Mouse (Mus musculus) forebrain, embryonic 11.5 days (tissue): ENCODE data around the gene Brwd1. TPM values are rescaled to one million over a fixed set of nuclear protein-coding genes. Genes with fewer than 3 reads are reported as not detected.

Experiments
- ATAC-seq: fragments of 200-750 bp; cut with Nextera tagmentation; replicated peaks from 2 replicates; pipeline ENCODE4 v1.8.0; 2017; ENCODE audit warnings: moderate TSS enrichment; ENCODE audit not compliant: low FRiP score
- DNase-seq: peaks from one replicate; pipeline ENCODE4 v3.0.0-alpha.2; 2017; ENCODE audit warnings: low spot score
- H3K27ac ChIP-seq: fragments of 300-500 bp; sonication (generic); 2 replicates; pipeline ENCODE4 v1.5.1; 2014; ENCODE audit warnings: low read depth, low read length
- H3K27me3 ChIP-seq: fragments of 300-500 bp; sonication (generic); 2 replicates; pipeline ENCODE4 v1.6.1; 2014; ENCODE audit warnings: mild to moderate bottlenecking, low read length, mixed read lengths; ENCODE audit not compliant: control insufficient read depth, insufficient read depth
- H3K36me3 ChIP-seq: fragments of 300-500 bp; sonication (generic); 2 replicates; pipeline ENCODE4 v1.6.1; 2014; ENCODE audit warnings: mild to moderate bottlenecking, low read length, moderate library complexity, mixed read lengths; ENCODE audit not compliant: control insufficient read depth, insufficient read depth
- H3K4me1 ChIP-seq: fragments of 300-500 bp; sonication (generic); replicated peaks from 2 replicates; pipeline ENCODE4 v1.6.1; 2014; ENCODE audit warnings: low read length, mixed read lengths; ENCODE audit not compliant: control insufficient read depth, insufficient read depth
- H3K4me2 ChIP-seq: fragments of 300-500 bp; sonication (generic); 2 replicates; pipeline ENCODE4 v1.6.1; 2014; ENCODE audit warnings: low read depth, mild to moderate bottlenecking, low read length, moderate library complexity, mixed read lengths; ENCODE audit not compliant: severe bottlenecking
- H3K4me3 ChIP-seq: fragments of 300-500 bp; sonication (generic); 2 replicates; pipeline ENCODE4 v1.5.1; 2014; ENCODE audit warnings: low read depth, low read length
- H3K9ac ChIP-seq: fragments of 300-500 bp; sonication (generic); 2 replicates; pipeline ENCODE4 v1.6.1; 2014; ENCODE audit warnings: low read length
- H3K9me3 ChIP-seq: fragments of 300-500 bp; sonication (generic); 2 replicates; pipeline ENCODE4 v1.6.1; 2016; ENCODE audit warnings: low read length, mixed read lengths; ENCODE audit not compliant: control insufficient read depth
- WGBS: fragments of 180-500 bp; shearing (Covaris S2); extraction: QIAGEN DNeasy Blood & Tissue Kit; methylation state at CpG from one replicate; pipeline ENCODE4 v1.1.7; 2014; 5-methylcytosine and 5-hydroxymethylcytosine counted together
- polyA plus RNA-seq: library from polyadenylated mRNA; unstranded; fragments of >200 nt; fragmentation: Nextera tagmentation; extraction: Ambion mirVana; gene quantifications from 2 replicates; pipeline ENCODE4 v1.2.1, GENCODE M21; 2014

Brwd1 gene
- polyA plus RNA-seq, 1 experiment from 2014 or later: 192 TPM

- ATAC-seq: no peak
- peaks cover 8% of the 10 kb centered on the region; the same call in 1 of the 2 replicates for H3K36me3 ChIP-seq
Observed at GRCm38 (mm10) chr16:96044096-96044495, 38.2 kb downstream of the Brwd1 start.

GRCm38 (mm10) chr16:96040691-96041090, 41.6 kb downstream of the Brwd1 start:
- H3K27me3 ChIP-seq: no peaks in the 10 kb centered on the region
- DNase-seq (no peak), ATAC-seq (no peak)
- no peaks in the 10 kb centered on the region for H3K4me1 ChIP-seq
- H3K4me3 ChIP-seq: no peak overlapping the region
- H3K9ac ChIP-seq: no peak overlapping the region
- H3K9me3 ChIP-seq: no peaks in the 10 kb centered on the region
- no peak overlapping the region for H3K27ac ChIP-seq
- H3K36me3 ChIP-seq: peaks cover 8% of the 10 kb centered on the region; the same call in 1 of the 2 replicates
- 99% methylated on average over 4 of the region's 4 CpGs for WGBS
- no peak overlapping the region for H3K4me2 ChIP-seq

More at GRCm38 (mm10) chr16:96044096-96044495, 38.2 kb downstream of the Brwd1 start:
- no peak for DNase-seq
- Histone ChIP-seq H3K27ac (no peak overlapping the region), H3K27me3 (no peaks in the 10 kb centered on the region), H3K4me3 (no peak overlapping the region), H3K4me2 (no peak overlapping the region), H3K4me1 (no peaks in the 10 kb centered on the region), H3K9me3 (no peaks in the 10 kb centered on the region), H3K9ac (no peak overlapping the region)
- WGBS: 68% methylated on average over 5 of the region's 5 CpGs

- no peak overlapping the region for H3K4me3 ChIP-seq
- no peaks in the 10 kb centered on the region for H3K4me1 ChIP-seq
- no peak for DNase-seq
- no peaks in the 10 kb centered on the region for H3K9me3 ChIP-seq
- H3K36me3 ChIP-seq: peaks cover 11% of the 10 kb centered on the region; the same call in 1 of the 2 replicates
- H3K27me3 ChIP-seq: no peaks in the 10 kb centered on the region
- no peak overlapping the region for H3K9ac ChIP-seq
- WGBS: 75% methylated on average over 6 of the region's 6 CpGs
- no peak for ATAC-seq
- H3K4me2 ChIP-seq: no peak overlapping the region
- H3K27ac ChIP-seq: no peak overlapping the region
Observed at GRCm38 (mm10) chr16:96039538-96039937, 42.8 kb downstream of the Brwd1 start.

- DNase-seq (no peak), ATAC-seq (no peak)
- Histone ChIP-seq H3K4me2 (no peak overlapping the region), H3K9ac (no peak overlapping the region), H3K27me3 (no peaks in the 10 kb centered on the region), H3K4me3 (no peak overlapping the region), H3K36me3 (peaks cover 31% of the 10 kb centered on the region; the same call in 1 of the 2 replicates), H3K4me1 (no peaks in the 10 kb centered on the region), H3K9me3 (no peaks in the 10 kb centered on the region), H3K27ac (no peak overlapping the region)
- WGBS: 87% methylated on average over 6 of the region's 6 CpGs
Observed at GRCm38 (mm10) chr16:96034473-96034872, 47.9 kb downstream of the Brwd1 start.

- Histone ChIP-seq H3K36me3 (peaks cover 34% of the 10 kb centered on the region; the same call in 1 of the 2 replicates), H3K27ac (no peak overlapping the region), H3K9ac (no peak overlapping the region), H3K9me3 (no peaks in the 10 kb centered on the region), H3K4me2 (no peak overlapping the region), H3K4me3 (no peak overlapping the region), H3K4me1 (no peaks in the 10 kb centered on the region), H3K27me3 (no peaks in the 10 kb centered on the region)
- DNase-seq: no peak
- WGBS: 93% methylated on average over 13 of the region's 13 CpGs
- ATAC-seq: no peak
Observed at GRCm38 (mm10) chr16:96032368-96033043, 49.8 kb downstream of the Brwd1 start.

DNA sequence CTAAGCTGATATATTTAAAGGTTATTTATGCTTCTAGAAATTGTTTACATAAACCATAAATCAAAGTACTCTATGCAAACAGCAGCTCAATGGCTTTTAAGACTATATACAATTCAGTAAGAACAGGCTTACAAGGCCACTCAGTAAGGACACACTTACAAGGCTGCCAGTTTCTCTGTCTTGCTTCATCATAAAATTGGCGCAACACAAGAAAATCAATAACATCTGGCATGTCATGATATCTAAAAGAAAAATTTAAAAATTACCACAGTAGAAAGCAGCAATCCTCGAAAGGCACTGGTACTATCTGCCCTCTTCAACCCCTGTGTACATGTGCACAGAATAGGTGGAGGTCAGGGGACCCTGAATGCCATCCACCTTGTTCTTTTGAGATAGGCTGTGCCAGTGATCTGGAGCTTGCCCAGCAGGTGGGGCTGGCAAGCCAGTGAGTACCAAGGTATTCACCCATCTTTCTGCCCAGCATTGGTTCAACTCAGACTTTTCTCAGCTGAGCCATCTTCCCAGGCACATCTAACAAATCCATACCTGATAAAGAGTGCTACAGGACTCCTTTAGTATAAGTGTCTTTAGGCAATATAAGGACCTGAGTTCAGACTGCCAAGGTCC, 51.7 kb downstream of the Brwd1 start:
- H3K9me3 ChIP-seq: no peaks in the 10 kb centered on the region
- no peaks in the 10 kb centered on the region for H3K27me3 ChIP-seq
- H3K4me3 ChIP-seq: no peak overlapping the region
- ATAC-seq (no peak), DNase-seq (no peak)
- no peak overlapping the region for H3K9ac ChIP-seq
- no peak overlapping the region for H3K4me2 ChIP-seq
- 97% methylated on average over 2 of the region's 2 CpGs for WGBS
- H3K36me3 ChIP-seq: peaks cover 38% of the 10 kb centered on the region; the same call in 1 of the 2 replicates
- no peak overlapping the region for H3K27ac ChIP-seq
- H3K4me1 ChIP-seq: no peaks in the 10 kb centered on the region

DNA sequence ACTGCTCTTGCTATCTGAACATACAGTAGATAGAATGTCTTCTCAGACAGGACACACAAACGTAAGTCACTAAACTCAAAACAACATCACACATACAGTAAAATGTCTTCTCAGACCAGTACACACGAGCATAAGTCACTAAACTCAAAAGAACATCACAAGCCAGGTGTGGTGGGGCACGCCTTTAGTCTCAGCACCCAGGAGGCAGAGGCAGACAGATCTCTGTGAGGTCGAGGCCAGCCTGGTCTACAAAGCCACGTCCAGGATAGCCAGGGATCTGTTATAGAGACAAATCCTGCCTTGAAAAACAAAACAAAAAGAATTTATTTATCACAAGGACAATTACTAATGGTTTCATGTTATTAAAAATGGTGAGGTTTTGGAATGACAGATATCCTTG, 56.1 kb downstream of the Brwd1 start:
- 92% methylated on average over 5 of the region's 5 CpGs for WGBS
- no peak overlapping the region for H3K4me2 ChIP-seq
- H3K36me3 ChIP-seq: peaks cover 21% of the 10 kb centered on the region; the same call in 1 of the 2 replicates

DNA sequence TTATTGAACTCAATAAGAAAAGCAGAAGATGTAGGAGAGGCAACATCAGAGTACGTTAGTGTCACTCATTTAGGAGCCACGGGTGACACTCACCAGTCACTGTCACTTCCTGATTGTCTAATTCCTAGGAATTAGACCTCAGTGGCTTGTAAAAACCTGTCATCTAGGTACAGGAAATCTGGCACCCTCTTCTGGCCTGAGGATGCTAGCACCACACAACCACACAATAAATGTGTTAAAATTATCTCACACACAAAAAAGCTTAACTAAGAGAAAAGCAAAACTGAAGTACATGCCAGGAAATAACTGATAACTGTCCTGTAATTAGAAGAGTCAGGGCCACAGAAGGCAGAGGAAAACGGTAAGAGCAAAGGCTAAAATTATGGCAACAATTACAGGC, 57.1 kb downstream of the Brwd1 start:
- ATAC-seq: no peak
- Histone ChIP-seq H3K4me3 (no peak overlapping the region), H3K9ac (no peak overlapping the region), H3K4me2 (no peak overlapping the region), H3K27ac (no peak overlapping the region), H3K27me3 (no peaks in the 10 kb centered on the region), H3K9me3 (no peaks in the 10 kb centered on the region), H3K36me3 (peaks cover 22% of the 10 kb centered on the region), H3K4me1 (no peaks in the 10 kb centered on the region)
- 93% methylated on average over 3 of the region's 3 CpGs for WGBS
- DNase-seq: no peak

More for the DNA sequence above, 56.1 kb downstream of the Brwd1 start:
- Histone ChIP-seq H3K4me1 (no peaks in the 10 kb centered on the region), H3K9me3 (no peaks in the 10 kb centered on the region), H3K27me3 (no peaks in the 10 kb centered on the region), H3K4me3 (no peak overlapping the region), H3K27ac (no peak overlapping the region), H3K9ac (no peak overlapping the region)
- ATAC-seq (no peak), DNase-seq (no peak)
